Mouse (Mus musculus): Measurements from ENCODE around the gene Brk1. TPM values are rescaled to one million over a fixed set of nuclear protein-coding genes. Genes with fewer than 3 reads are reported as not detected.
A peak's percentile ranks its signal among the peaks of the same experiment; 100 is the strongest.

Brk1 gene
- total and polyA plus RNA-seq, 2 experiments from 2014 or later: 210 to 284 TPM

DNA sequence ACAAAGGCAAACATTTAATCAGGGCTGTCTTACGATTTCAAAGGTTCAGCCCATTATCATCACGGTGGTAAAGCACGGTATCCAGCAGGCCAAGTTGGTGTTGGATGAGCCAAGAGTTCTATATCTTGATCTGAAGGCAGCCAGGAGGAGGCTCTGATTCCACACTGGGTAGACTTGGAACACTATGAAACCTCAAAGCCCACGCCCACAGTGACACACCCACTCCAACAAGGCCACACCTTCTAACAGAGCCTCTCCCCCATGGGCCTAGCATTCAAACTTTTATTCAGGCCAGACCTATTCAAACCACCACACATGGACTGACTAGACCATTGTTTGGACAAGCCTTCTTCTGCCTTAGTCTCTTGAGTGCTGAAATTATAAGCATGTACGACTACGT lies 1.8 kb upstream of the Brk1 start:
- Histone ChIP-seq H3K4me3 (ENCODE audit: low read depth, low read length) (no peak overlapping the region), H3K27ac (ENCODE audit: low read depth, low read length) (no peak overlapping the region), H3K36me3 (ENCODE audit: insufficient read depth, low read length) (no peaks in the 10 kb centered on the region), H3K4me1 (ENCODE audit: insufficient read depth, low read length) (peaks cover 7% of the 10 kb centered on the region; the same call in 1 of the 2 replicates), H3K9ac (replicated peaks; ENCODE audit: low read length, poor library complexity, severe bottlenecking) (no peak overlapping the region), H3K27me3 (ENCODE audit: insufficient read depth, low read length) (no peaks in the 10 kb centered on the region), H3K4me2 (ENCODE audit: low read depth, low read length, poor library complexity, severe bottlenecking) (no peak overlapping the region), H3K9me3 (ENCODE audit: low read length) (no peaks in the 10 kb centered on the region)
- DNase-seq (ENCODE audit: low spot score): no peak
- ATAC-seq (ENCODE audit: low FRiP score): no peak
- TF ChIP-seq CTCF (IDR thresholded peaks at IDR 0.05): no peak
- 92% methylated on average over 6 of the region's 6 CpGs for WGBS

DNA sequence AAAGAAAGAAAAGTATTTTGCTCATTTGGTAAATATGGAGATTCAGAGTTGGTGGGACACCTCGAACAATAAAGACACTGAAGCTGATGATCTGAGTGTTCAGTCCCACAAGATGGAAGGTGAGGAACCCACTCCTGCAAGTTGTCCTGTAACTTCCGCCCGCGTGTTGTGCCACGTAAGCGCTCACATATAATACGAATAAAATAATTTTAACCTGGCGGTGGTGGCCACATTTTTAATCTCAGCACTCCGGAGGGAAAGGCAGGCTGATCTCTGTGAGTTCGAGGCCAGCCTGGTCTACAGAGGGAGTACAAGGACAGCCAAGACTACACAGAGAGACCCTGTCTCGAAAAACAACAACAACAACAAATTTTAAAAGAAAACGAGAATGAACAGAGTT lies 579 bp upstream of the Brk1 start:
- Histone ChIP-seq H3K4me3 (ENCODE audit: low read depth, low read length) (peak overlapping the region; percentile 95), H3K27ac (ENCODE audit: low read depth, low read length) (peak overlapping the region; percentile 86; the same call in 1 of the 2 replicates), H3K36me3 (ENCODE audit: insufficient read depth, low read length) (no peaks in the 10 kb centered on the region), H3K9ac (replicated peaks; ENCODE audit: low read length, poor library complexity, severe bottlenecking) (peak overlapping the region; percentile 90), H3K9me3 (ENCODE audit: low read length) (no peaks in the 10 kb centered on the region), H3K27me3 (ENCODE audit: insufficient read depth, low read length) (no peaks in the 10 kb centered on the region), H3K4me2 (ENCODE audit: low read depth, low read length, poor library complexity, severe bottlenecking) (peak overlapping the region; percentile 84), H3K4me1 (ENCODE audit: insufficient read depth, low read length) (peaks cover 7% of the 10 kb centered on the region; the same call in 1 of the 2 replicates)
- ATAC-seq (ENCODE audit: low FRiP score) (no peak), DNase-seq (ENCODE audit: low spot score) (no peak)
- WGBS: 50% methylated on average over 12 of the region's 12 CpGs
- no peak for TF ChIP-seq CTCF (IDR thresholded peaks at IDR 0.05)

DNA sequence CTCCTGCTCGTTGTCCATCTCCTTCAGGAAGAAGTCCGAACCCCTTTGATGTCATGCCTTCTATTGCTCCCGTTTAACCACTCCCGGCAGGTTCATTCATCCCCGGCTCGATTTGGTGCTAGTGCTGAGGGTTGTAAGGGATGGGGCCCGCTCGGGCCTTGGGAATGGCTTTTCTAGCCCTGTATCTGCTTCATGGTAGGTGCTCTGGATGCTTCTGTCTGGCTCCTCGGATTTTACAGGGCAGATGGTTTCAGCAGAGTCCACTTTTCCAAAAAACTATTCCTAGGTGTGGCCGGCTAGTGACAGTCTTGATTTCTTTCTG lies 613 bp downstream of the Brk1 start:
- peak overlapping the region; percentile 84 for H3K4me2 ChIP-seq (ENCODE audit: low read depth, low read length, poor library complexity, severe bottlenecking)
- 5% methylated on average over 10 of the region's 10 CpGs for whole genome bisulfite sequencing
- H3K27ac ChIP-seq (ENCODE audit: low read depth, low read length): peak overlapping the region; percentile 86
- TF ChIP-seq CTCF (IDR thresholded peaks at IDR 0.05): no peak
- peak overlapping the region; percentile 90 for H3K9ac ChIP-seq (replicated peaks; ENCODE audit: low read length, poor library complexity, severe bottlenecking)
- DNase-seq (ENCODE audit: low spot score): no peak
- peaks cover 7% of the 10 kb centered on the region; the same call in 1 of the 2 replicates for H3K4me1 ChIP-seq (ENCODE audit: insufficient read depth, low read length)
- no peaks in the 10 kb centered on the region for H3K9me3 ChIP-seq (ENCODE audit: low read length)
- H3K4me3 ChIP-seq (ENCODE audit: low read depth, low read length): peak overlapping the region; percentile 95
- H3K36me3 ChIP-seq (ENCODE audit: insufficient read depth, low read length): no peaks in the 10 kb centered on the region
- no peaks in the 10 kb centered on the region for H3K27me3 ChIP-seq (ENCODE audit: insufficient read depth, low read length)
- ATAC-seq (ENCODE audit: low FRiP score): no peak

DNA sequence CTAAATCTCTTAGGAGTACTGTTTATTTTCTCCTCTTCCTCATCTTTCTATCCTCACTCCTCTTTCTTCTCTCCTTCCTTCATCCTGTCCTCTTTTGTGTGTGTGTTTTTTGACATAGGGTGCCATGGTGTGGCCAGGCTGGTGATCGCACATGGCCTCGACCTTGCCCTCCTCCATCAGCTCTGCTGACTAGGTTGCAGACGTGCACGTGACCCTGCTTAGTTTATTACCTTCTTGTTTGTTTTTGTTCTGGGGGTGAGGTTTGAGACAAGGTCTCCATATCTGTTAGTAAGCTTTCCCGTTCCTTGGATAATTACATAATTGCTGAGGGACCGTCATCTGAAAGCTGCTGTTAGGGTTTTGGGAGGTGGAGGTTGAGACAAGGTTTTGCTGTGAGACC lies 4.3 kb downstream of the Brk1 start:
- Histone ChIP-seq H3K4me3 (ENCODE audit: low read depth, low read length) (no peak overlapping the region), H3K27ac (ENCODE audit: low read depth, low read length) (no peak overlapping the region), H3K36me3 (ENCODE audit: insufficient read depth, low read length) (no peaks in the 10 kb centered on the region), H3K9me3 (ENCODE audit: low read length) (no peaks in the 10 kb centered on the region), H3K27me3 (ENCODE audit: insufficient read depth, low read length) (no peaks in the 10 kb centered on the region), H3K4me2 (ENCODE audit: low read depth, low read length, poor library complexity, severe bottlenecking) (no peak overlapping the region), H3K9ac (replicated peaks; ENCODE audit: low read length, poor library complexity, severe bottlenecking) (no peak overlapping the region), H3K4me1 (ENCODE audit: insufficient read depth, low read length) (peaks cover 7% of the 10 kb centered on the region; the same call in 1 of the 2 replicates)
- DNase-seq (ENCODE audit: low spot score) (no peak), ATAC-seq (ENCODE audit: low FRiP score) (no peak)
- TF ChIP-seq CTCF (IDR thresholded peaks at IDR 0.05): no peak
- WGBS: 91% methylated on average over 6 of the region's 6 CpGs

DNA sequence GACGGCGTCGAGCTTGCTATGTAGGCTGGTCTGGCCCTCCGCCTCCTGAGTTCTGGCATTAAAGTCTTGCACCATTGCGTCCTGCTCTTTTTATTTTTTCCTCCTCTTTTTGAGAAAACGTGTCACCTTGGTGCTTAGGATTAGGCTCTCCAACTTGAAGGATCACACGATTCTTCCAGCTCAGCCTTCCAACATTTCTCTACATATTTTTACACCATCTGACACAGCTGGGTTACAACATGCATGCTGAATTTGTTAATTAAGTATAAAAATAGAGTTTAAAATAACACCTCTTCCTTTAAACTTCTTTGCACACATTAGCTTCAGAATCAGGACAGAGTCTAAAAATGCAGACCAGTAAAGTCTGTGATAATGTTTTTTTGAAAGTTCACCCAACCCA lies 4.7 kb downstream of the Brk1 start:
- Histone ChIP-seq H3K9me3 (ENCODE audit: low read length) (no peaks in the 10 kb centered on the region), H3K36me3 (ENCODE audit: insufficient read depth, low read length) (peaks cover under 1% of the 10 kb centered on the region; the same call in 1 of the 2 replicates), H3K4me1 (ENCODE audit: insufficient read depth, low read length) (peaks cover 7% of the 10 kb centered on the region; the same call in 1 of the 2 replicates), H3K4me3 (ENCODE audit: low read depth, low read length) (no peak overlapping the region), H3K9ac (replicated peaks; ENCODE audit: low read length, poor library complexity, severe bottlenecking) (no peak overlapping the region), H3K27me3 (ENCODE audit: insufficient read depth, low read length) (no peaks in the 10 kb centered on the region), H3K4me2 (ENCODE audit: low read depth, low read length, poor library complexity, severe bottlenecking) (no peak overlapping the region), H3K27ac (ENCODE audit: low read depth, low read length) (no peak overlapping the region)
- DNase-seq (ENCODE audit: low spot score) (no peak), ATAC-seq (ENCODE audit: low FRiP score) (no peak)
- TF ChIP-seq CTCF (IDR thresholded peaks at IDR 0.05): no peak
- 94% methylated on average over 7 of the region's 7 CpGs for WGBS

DNA sequence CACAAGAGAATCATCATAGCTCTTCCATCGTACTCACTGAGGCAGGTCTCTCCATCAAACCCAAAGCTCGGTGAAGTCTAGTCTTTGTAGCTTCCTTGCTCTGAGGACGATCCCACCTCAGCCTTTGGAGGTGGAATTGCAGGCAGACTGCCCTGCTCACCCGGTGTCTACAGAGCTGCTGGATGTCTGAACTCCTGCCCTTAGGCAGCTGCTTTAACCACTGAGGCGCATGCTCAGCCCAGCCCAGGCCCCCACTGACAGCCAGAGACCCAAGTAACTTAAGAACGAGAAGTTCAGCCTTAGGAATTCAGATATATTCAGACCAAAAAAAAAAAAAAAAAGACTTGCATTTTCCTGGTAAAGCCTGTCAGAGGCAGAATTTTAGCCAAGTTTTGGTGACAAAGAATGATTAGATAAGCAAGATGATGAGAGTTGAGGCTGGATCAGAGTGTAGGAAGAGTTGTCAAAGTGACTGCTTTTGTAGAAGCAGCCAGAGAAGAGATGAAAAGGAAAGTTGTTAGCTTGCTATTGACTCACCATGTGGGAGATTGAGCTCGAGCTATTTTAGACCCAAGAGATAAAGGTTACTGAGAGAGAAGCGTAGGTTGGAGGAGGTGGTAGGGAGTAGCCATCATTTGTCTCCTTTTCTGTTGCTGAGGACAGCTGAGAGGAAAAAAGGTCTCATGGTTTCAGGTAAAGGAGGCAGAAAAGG lies 7.8 kb downstream of the Brk1 start:
- peaks cover 26% of the 10 kb centered on the region for H3K36me3 ChIP-seq (ENCODE audit: insufficient read depth, low read length)
- 93% methylated on average over 8 of the region's 8 CpGs for WGBS

More for the DNA sequence above, 7.8 kb downstream of the Brk1 start:
- Histone ChIP-seq H3K9ac (replicated peaks; ENCODE audit: low read length, poor library complexity, severe bottlenecking) (no peak overlapping the region), H3K4me3 (ENCODE audit: low read depth, low read length) (no peak overlapping the region), H3K27ac (ENCODE audit: low read depth, low read length) (no peak overlapping the region), H3K27me3 (ENCODE audit: insufficient read depth, low read length) (no peaks in the 10 kb centered on the region), H3K4me2 (ENCODE audit: low read depth, low read length, poor library complexity, severe bottlenecking) (no peak overlapping the region), H3K9me3 (ENCODE audit: low read length) (no peaks in the 10 kb centered on the region), H3K4me1 (ENCODE audit: insufficient read depth, low read length) (no peaks in the 10 kb centered on the region)
- ATAC-seq (ENCODE audit: low FRiP score) (no peak), DNase-seq (ENCODE audit: low spot score) (no peak)
- TF ChIP-seq CTCF (IDR thresholded peaks at IDR 0.05): no peak

Data from midbrain, postnatal 0 days (tissue).